Mouse (Mus musculus) naive thymus-derived CD4-positive, alpha-beta T cell, adult 2 months (primary cell): ENCODE results near the gene Foxp4.

Experiments
- DNase-seq: peaks from one replicate; pipeline ENCODE4 v3.0.0-alpha.2; 2011; ENCODE audit warnings: low read depth

Gene Foxp4

GRCm38 (mm10) chr17:47924383-47925339, at the start of gene Foxp4:
TSS of gene Foxp4 (minus strand) at chr17:47924645.
- peak; percentile 88 for DNase-seq

GRCm38 (mm10) chr17:47973563-47974472, 49.4 kb upstream of the Foxp4 start:
- peak; percentile 15 for DNase-seq

- DNase-seq, result no peak
Measured at GRCm38 (mm10) chr17:47965885-47966505, 41.5 kb upstream of the Foxp4 start.

DNA sequence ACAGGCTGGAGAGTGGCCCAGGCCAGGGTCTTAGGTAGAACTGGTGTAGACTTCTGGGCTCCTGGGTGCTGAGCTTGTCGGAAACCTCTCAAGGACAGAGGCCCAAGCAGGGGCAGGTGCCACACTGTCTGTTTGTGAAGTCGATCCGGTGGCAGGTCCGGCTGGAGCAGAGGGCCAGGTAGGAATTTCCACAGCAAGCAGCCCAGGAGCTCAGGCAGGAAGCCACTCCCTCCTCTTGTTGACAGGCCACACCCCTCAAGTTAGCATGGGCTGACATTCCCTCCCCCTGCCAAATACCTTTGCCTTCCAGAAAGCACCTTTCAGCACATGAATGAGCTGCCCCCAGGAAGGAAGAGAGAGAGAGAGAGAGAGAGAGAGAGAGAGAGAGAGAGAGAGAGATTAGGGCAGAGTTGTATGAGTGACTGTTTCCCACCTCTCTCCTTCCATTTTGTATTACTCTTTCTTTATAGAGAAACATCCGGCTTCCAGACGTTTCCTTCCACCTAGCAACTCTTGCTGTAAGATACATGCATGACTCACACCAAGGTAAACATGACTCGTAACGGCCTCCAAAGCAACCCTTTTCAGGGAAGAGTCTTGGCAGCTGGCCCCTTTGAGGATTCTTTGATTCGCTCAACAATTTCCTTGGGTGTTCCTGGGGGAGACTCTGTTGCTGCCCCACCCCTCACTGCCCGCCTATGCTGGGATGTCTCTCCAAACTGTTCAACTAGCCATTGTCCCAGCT, 33.8 kb upstream of the Foxp4 start:
- DNase-seq, result no peak

- DNase-seq, result no peak
Measured at GRCm38 (mm10) chr17:47956486-47956885, 32.0 kb upstream of the Foxp4 start.

DNA sequence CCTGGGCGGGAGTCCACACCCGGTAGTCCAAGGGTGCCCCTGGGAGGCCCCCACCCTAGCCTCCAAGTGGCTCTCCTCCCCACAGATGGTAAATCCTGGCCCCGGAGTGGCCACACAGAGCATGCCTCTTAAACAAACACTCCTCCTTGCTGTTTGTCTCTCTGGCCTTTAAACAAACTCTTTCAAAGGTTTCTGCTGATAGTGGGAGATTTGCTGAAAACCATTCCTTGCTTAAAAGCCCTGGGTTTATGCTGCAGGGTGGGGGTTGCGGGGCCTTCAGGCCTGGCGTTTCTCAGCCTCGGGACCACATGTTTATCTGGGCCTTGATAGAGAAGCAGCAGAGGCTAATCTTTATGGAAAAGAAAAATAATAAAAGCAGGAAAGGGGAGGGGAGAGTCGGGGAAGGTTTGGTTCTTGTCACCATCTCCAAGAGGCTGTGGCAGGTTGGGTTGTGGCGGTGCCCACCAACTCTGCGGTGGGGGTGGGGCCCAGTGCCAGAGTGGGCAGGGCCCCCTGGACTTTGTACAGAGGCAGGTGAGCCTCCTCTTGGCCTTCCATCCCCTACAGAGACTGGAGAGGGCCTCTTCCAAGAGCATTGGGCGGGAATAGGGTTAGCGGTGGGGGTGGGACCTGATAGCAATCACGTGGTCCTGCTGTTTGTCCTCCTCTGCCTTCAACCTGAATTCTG, 30.8 kb upstream of the Foxp4 start:
- no peak for DNase-seq

DNA sequence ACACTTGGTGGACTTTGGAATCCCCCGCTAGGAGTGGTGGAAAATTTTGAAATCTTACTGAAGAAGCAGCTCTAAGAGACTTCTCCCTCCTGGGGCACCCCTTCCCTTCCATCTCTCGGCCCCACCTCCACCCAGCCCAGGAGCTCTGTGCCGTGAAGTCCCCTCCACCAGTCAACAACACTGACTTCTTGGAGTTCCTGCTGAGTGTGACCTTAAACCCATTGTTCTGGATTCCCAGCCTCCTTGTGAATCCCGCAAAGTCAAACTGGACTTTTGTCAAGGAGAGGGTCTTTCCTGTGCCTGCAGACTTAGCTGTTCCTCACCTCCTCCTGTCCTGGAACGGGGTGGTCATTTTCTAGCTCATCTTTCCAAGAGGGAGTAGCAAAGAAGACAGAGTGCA, 28.8 kb upstream of the Foxp4 start:
- no peak for DNase-seq

DNA sequence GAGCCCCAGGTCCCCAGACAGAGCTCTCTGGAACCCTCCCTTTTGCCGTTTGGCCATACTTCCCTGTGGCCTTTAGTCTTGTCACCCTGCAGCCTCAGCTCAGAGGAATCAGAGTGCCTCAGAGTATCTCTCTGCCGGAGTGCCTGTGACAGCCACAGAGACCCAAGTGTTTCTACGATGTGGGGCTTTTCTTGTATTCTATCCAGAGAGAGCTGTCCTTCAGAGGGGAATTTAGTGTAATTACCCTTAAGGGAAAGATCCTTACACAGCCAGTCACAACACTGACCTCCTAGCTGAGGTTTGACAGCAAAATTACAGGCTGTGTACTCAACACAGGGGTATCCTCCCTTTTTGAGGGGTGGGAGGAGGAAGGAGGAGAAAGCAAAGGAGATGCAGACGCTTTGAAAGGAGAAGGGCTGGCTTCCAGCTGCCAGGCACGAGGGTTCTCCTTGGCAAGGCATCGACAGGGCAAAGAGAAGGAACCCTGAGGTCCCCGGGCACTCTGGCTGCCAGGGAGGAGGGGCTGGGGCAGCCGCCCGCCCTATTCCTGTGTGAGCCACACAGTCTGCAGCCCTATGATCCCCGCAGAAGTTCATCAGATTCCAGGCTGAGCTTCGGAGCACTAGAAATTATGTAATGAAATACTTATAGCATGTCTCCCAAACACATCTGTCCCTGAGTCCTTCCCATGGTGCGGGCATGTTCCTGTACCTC, 28.1 kb upstream of the Foxp4 start:
- no peak for DNase-seq

DNA sequence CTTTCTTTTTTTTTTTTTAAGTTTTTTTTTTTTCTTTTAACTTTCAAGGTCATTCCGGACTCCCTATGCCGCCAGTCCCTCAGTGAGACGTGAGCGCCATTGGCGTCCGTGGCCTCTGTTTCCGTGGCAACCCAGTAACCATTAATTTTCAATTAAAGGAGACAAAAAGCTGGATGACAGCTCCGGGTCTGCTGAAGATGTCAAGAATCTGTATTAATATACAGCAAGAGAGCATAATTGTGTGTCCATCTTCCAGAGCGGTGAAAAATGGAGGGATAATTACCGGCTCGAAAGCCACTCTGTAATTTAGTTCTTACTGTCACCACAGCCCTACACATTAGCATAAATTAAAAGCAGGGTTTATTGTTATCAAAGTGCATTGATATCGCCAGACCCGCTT, 27.0 kb upstream of the Foxp4 start:
- DNase-seq, result no peak

- DNase-seq, result no peak
Measured at GRCm38 (mm10) chr17:47950831-47951230, 26.4 kb upstream of the Foxp4 start.

DNA sequence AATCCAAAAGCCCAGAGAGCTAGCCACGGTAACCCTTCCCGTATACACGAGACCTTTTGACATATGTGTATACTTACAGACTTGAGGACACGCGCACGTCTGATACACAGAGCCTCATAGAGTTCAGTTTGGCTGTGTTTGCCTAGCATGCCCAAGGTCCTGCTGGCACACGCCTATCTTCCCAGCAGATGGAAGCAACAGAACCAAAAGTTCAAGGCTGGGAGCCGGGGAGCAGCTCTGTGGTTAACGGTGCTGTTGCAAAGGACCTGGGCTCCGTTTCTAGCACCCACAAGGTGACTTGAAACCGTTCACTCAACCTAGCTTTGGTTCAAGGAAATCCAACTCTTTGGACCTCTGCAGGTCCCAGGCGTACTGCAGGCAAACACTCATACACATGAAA, 25.0 kb upstream of the Foxp4 start:
- no peak for DNase-seq

- no peak for DNase-seq
Measured at GRCm38 (mm10) chr17:47948753-47949152, 24.3 kb upstream of the Foxp4 start.

DNA sequence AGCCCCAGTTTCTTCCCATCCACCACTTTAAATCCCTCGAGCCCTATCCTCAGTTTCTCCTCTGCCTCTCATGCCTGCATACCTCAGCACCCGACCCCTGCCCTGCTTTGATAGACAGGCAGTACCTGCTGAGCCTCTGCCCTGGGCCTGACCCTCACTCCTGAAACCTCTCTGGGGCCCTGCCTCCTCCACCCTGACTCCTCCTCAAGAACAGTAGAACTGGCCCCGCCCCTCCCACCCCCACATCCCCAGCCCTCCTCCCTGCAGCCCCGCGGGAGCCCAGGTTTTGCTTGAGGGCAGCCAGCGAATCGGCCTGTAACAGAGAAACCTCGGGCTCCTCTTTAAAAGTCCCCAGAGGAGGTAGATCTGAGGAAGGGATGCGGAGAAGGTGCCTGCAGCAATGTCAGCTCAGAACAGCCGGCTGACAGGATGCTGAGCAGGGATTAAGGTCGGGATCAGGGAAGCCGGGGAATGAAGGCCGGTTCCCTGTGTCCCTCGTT, 22.5 kb upstream of the Foxp4 start:
- no peak for DNase-seq

- no peak for DNase-seq
Measured at GRCm38 (mm10) chr17:47946111-47946510, 21.7 kb upstream of the Foxp4 start.

DNA sequence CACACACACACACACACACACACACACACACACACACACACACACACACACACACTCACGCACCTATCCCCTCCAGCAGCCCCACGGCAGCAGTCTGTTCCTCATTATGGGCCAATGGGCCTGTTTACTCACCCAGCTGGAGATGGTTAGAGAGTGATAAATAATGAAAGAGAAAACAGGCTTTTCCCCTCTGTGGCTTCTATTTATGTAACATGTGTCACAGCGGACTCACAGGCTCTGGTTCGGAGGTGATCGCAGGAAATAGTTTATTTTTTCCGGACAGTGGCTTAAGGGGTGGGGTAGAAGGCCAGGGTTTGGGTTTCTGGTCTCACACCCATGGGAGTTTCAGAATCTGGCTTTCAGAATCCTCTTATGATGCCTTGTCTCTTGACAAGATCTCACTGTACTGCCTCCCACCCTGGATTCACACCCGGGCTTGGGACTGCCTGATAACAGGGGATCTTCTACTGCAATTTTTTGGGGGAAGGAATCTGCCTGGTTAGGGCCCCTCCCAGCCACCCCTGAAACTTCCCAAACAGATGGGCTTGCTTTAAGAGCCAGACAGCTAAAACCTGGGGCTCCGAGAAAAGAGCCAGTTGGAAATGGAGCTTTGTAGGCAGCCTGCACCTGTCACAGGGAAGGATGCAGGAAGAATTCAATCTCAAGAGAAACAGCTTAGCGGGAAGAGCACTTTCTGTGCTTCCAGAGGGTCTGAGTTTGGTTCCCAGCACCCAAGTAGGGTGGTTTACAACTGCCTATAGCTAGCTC, 18.8 kb upstream of the Foxp4 start:
- no peak for DNase-seq

DNA sequence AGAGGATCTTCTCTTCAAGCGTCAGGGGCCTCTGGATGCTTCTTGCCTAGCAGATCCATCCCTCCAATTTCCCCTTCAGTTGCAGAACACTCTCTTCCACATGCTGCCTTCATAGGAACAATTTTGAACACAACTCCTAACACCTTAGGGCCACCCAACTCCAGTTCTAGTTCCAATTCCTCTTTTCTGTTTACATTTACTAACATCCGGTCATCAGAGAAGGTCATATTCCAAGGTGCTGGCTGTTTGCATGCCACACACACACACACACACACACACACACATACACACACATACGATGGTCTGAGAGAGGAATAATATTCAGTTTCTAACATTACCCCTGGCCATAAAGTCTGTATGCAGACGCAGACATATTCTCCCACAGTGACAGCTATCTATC, 17.6 kb upstream of the Foxp4 start:
- no peak for DNase-seq

- DNase-seq, result no peak
Measured at GRCm38 (mm10) chr17:47938839-47939238, 14.4 kb upstream of the Foxp4 start.

GRCm38 (mm10) chr17:47937926-47938600, 13.6 kb upstream of the Foxp4 start:
- no peak for DNase-seq

DNA sequence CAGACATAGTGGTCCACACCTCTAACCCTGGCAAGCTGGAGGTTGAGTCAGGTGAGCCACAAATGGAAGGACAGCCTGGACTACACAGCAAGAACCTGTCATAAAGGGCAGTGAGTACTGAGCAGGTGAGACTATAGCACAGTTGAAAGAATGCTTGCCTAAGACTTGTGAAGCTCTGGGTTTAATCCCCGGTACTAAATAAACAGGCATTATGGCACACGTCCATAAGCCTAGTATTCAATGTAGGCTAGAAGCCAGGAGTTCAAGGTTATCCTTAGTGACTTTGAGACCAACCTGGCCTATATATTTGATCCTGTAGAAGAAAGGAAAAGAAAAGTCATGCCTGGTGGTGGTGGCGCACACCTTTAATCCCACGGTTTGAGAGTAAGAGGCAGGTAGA, 12.1 kb upstream of the Foxp4 start:
- DNase-seq, result no peak
